ENCODE assay signal across 24 mouse cellular contexts in the genomic region with DNA sequence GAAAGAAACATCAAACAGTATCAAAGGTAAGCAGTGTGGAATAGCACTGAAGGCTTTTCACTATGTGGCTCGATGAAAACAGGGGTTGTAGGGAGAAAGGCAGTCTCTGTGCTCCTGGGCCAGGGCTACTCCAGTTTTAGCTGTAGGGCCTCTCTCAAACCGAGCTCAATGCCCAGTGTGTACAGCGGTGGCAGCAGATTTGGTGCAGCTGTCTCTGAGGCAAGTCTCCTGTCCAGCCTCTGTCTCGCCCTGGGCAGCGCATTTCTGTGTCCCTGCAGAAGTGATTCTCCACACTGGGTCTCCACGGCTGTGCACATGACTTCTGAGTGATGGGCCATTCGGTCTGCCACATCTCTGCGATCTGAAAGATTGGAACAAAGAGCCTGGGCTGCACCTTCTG. TPM values are rescaled to one million over a fixed set of nuclear protein-coding genes. Genes with fewer than 3 reads are reported as not detected.
A peak's percentile ranks its signal among the peaks of the same experiment; 100 is the strongest.
DNase-seq lines count a peak whose midpoint lies in the region; ATAC-seq and TF ChIP-seq lines count a peak whose summit lies in the region.
"Had no signal": no experiment of that assay in that cellular context is flagged by ENCODE, and none has a peak within 500 bp of the region (broad histone marks: within the 10 kb centered on the region; RNA-seq: fewer than 3 reads in every experiment).

No protein-coding gene starts in this region.

- no peak overlapping the region for H3K4me3 ChIP-seq in embryonic facial prominence, embryonic 11.5 days (ENCODE audit: low read depth, low read length)
- H3K4me3 ChIP-seq in embryonic facial prominence, embryonic 10.5 days, result no peak overlapping the region
- no peak overlapping the region for H3K4me3 ChIP-seq in lung, embryonic 14.5 days (ENCODE audit: low read depth, low read length)
- H3K4me3 ChIP-seq in midbrain, embryonic 14.5 days (replicated peaks; ENCODE audit: low read depth, low read length), result no peak overlapping the region
- no peak overlapping the region for H3K4me3 ChIP-seq in midbrain, embryonic 16.5 days (ENCODE audit: low read depth, low read length)
- H3K4me3 ChIP-seq: gastrocnemius, adult 2 months had no signal

- TF ChIP-seq CTCF in lung, embryonic 14.5 days (IDR thresholded peaks at IDR 0.05; ENCODE audit: low read depth), result no peak

- H3K9ac ChIP-seq in embryonic facial prominence, embryonic 11.5 days (replicated peaks; ENCODE audit: low read length), result 0 out of 2 replicates have a peak overlapping the region, but pooled peaks have one; percentile 18
- H3K9ac ChIP-seq in lung, embryonic 14.5 days, result no peak overlapping the region
- no peak overlapping the region for H3K9ac ChIP-seq in midbrain, embryonic 14.5 days (replicated peaks; ENCODE audit: low read length)
- H3K9ac ChIP-seq in midbrain, embryonic 16.5 days (ENCODE audit: low read depth, low read length), result no peak overlapping the region

- no peak for DNase-seq in embryonic facial prominence, embryonic 11.5 days (ENCODE audit: low spot score)
- no peak for DNase-seq in embryonic facial prominence, embryonic 10.5 days (ENCODE audit: low spot score)
- DNase-seq in lung, embryonic 14.5 days, result peak; percentile 74
- no peak for DNase-seq in lung, postnatal 25 days (ENCODE audit: low spot score)
- no peak for DNase-seq in midbrain, embryonic 14.5 days
- DNase-seq in ovary, postnatal 14 days (ENCODE audit: low spot score), result no peak
- DNase-seq: adrenal gland, postnatal 14 days; cerebellum, adult 8-10 months; gastrocnemius, adult 2 months; kidney, postnatal 36 days; layer of hippocampus, postnatal 36 days; right cerebral cortex, adult 18-20 months; right cerebral cortex, postnatal 4 days; thymus, postnatal 14 days had no signal

- no peak for ATAC-seq in embryonic facial prominence, embryonic 11.5 days (replicated peaks; ENCODE audit: insufficient number of reproducible peaks, low FRiP score, low TSS enrichment, low read depth)
- peak; percentile 83 for ATAC-seq in lung, embryonic 14.5 days (ENCODE audit: insufficient read depth)
- no peak for ATAC-seq in midbrain, embryonic 14.5 days (ENCODE audit: low FRiP score, low TSS enrichment)
- ATAC-seq in midbrain, embryonic 16.5 days, result no peak
- ATAC-seq: CD4-positive, CD25-positive, alpha-beta regulatory T cell, adult 4 months; hindbrain, embryonic 16.5 days; intestine, embryonic 16.5 days had no signal

- H3K4me1 ChIP-seq in embryonic facial prominence, embryonic 11.5 days (ENCODE audit: control insufficient read depth, insufficient read depth, low read length), result no peaks in the 10 kb centered on the region
- H3K4me1 ChIP-seq in embryonic facial prominence, embryonic 10.5 days, result no peaks in the 10 kb centered on the region
- no peaks in the 10 kb centered on the region for H3K4me1 ChIP-seq in lung, embryonic 14.5 days (ENCODE audit: insufficient read depth)
- H3K4me1 ChIP-seq in midbrain, embryonic 14.5 days (ENCODE audit: control insufficient read depth, insufficient read depth, low read length), result no peaks in the 10 kb centered on the region; the same call in 1 of the 2 replicates
- no peaks in the 10 kb centered on the region for H3K4me1 ChIP-seq in midbrain, embryonic 16.5 days (ENCODE audit: control insufficient read depth, insufficient read depth, low read length)

- no peak overlapping the region for H3K4me2 ChIP-seq in embryonic facial prominence, embryonic 11.5 days (ENCODE audit: low read depth, low read length)
- no peak overlapping the region for H3K4me2 ChIP-seq in lung, embryonic 14.5 days
- no peak overlapping the region for H3K4me2 ChIP-seq in midbrain, embryonic 14.5 days (ENCODE audit: low read length)
- H3K4me2 ChIP-seq in midbrain, embryonic 16.5 days (ENCODE audit: low read length), result no peak overlapping the region

- H3K36me3 ChIP-seq in embryonic facial prominence, embryonic 11.5 days (replicated peaks; ENCODE audit: control insufficient read depth, insufficient read depth, low read depth, low read length), result no peaks in the 10 kb centered on the region
- no peaks in the 10 kb centered on the region for H3K36me3 ChIP-seq in embryonic facial prominence, embryonic 10.5 days (replicated peaks)
- no peaks in the 10 kb centered on the region for H3K36me3 ChIP-seq in lung, embryonic 14.5 days (ENCODE audit: insufficient read depth)
- no peaks in the 10 kb centered on the region for H3K36me3 ChIP-seq in midbrain, embryonic 14.5 days (ENCODE audit: control insufficient read depth, insufficient read depth, low read length)
- H3K36me3 ChIP-seq in midbrain, embryonic 16.5 days (ENCODE audit: control insufficient read depth, insufficient read depth, low read length), result no peaks in the 10 kb centered on the region

- H3K27me3 ChIP-seq in embryonic facial prominence, embryonic 11.5 days (ENCODE audit: control insufficient read depth, insufficient read depth, low read length), result no peaks in the 10 kb centered on the region
- H3K27me3 ChIP-seq in embryonic facial prominence, embryonic 10.5 days (replicated peaks; ENCODE audit: low read depth, poor library complexity, severe bottlenecking), result peaks cover 8% of the 10 kb centered on the region; the same call in 1 of the 2 replicates
- H3K27me3 ChIP-seq in lung, embryonic 14.5 days (ENCODE audit: insufficient read depth, low read length), result no peaks in the 10 kb centered on the region
- no peaks in the 10 kb centered on the region for H3K27me3 ChIP-seq in midbrain, embryonic 14.5 days (ENCODE audit: control insufficient read depth, insufficient read depth, low read length)
- H3K27me3 ChIP-seq in midbrain, embryonic 16.5 days (ENCODE audit: control insufficient read depth, insufficient read depth, low read depth, low read length), result no peaks in the 10 kb centered on the region

- H3K27ac ChIP-seq in embryonic facial prominence, embryonic 11.5 days (replicated peaks; ENCODE audit: low read depth, low read length), result no peak overlapping the region
- H3K27ac ChIP-seq in embryonic facial prominence, embryonic 10.5 days (replicated peaks), result no peak overlapping the region
- H3K27ac ChIP-seq in lung, embryonic 14.5 days (ENCODE audit: low read depth), result no peak overlapping the region
- 0 out of 2 replicates have a peak overlapping the region, but pooled peaks have one; percentile 3 for H3K27ac ChIP-seq in midbrain, embryonic 14.5 days (replicated peaks; ENCODE audit: low read depth, low read length)
- H3K27ac ChIP-seq in midbrain, embryonic 16.5 days (ENCODE audit: low read length), result no peak overlapping the region
- H3K27ac ChIP-seq: gastrocnemius, adult 2 months had no signal

- 41% methylated on average over 8 of the region's 8 CpGs for WGBS in embryonic facial prominence, embryonic 11.5 days
- 43% methylated on average over 8 of the region's 8 CpGs for WGBS in embryonic facial prominence, embryonic 10.5 days
- 27% methylated on average over 8 of the region's 8 CpGs for WGBS in lung, embryonic 14.5 days
- 24% methylated on average over 8 of the region's 8 CpGs for WGBS in midbrain, embryonic 14.5 days
- WGBS in midbrain, embryonic 16.5 days, result 24% methylated on average over 8 of the region's 8 CpGs

- no peaks in the 10 kb centered on the region for H3K9me3 ChIP-seq in embryonic facial prominence, embryonic 11.5 days (replicated peaks; ENCODE audit: control insufficient read depth, low read length)
- H3K9me3 ChIP-seq in embryonic facial prominence, embryonic 10.5 days, result no peaks in the 10 kb centered on the region
- no peaks in the 10 kb centered on the region for H3K9me3 ChIP-seq in lung, embryonic 14.5 days (ENCODE audit: low read depth, low read length)
- no peaks in the 10 kb centered on the region for H3K9me3 ChIP-seq in midbrain, embryonic 14.5 days (ENCODE audit: control insufficient read depth, low read length)
- H3K9me3 ChIP-seq in midbrain, embryonic 16.5 days (replicated peaks; ENCODE audit: control insufficient read depth, low read length, poor library complexity, severe bottlenecking), result no peaks in the 10 kb centered on the region

RNA-seq across cellular contexts. Expression of a gene that starts 27.6 kb away (rescaled TPM):
- polyA plus RNA-seq in embryonic facial prominence, embryonic 11.5 days (2014; fragmentation: Nextera tagmentation; extraction: Ambion mirVana), result 2.1 and 3.8 TPM in 2 replicates
- 2.0 and 2.8 TPM in 2 replicates for polyA plus RNA-seq in embryonic facial prominence, embryonic 10.5 days (2016; fragmentation: Nextera tagmentation; extraction: Ambion mirVana)
- 0.09 TPM in 1 of 2 replicates, not detected in the other for polyA plus RNA-seq in lung, embryonic 14.5 days (2014; fragmentation: Nextera tagmentation; extraction: Ambion mirVana)
- 94.9 TPM in 2 replicates for polyA plus RNA-seq in midbrain, embryonic 14.5 days (2014; fragmentation: Nextera tagmentation; extraction: Ambion mirVana)
- polyA plus RNA-seq in midbrain, embryonic 16.5 days (2015; fragmentation: Nextera tagmentation; extraction: Ambion mirVana), result 60.0 and 76.6 TPM in 2 replicates
- polyA plus RNA-seq: CD4-positive, CD25-positive, alpha-beta regulatory T cell, adult 4 months; embryonic facial prominence, embryonic 14.5 days; heart, postnatal 0 days; intestine, embryonic 16.5 days; kidney, embryonic 14.5 days; liver, adult 2 months; liver, embryonic 16.5 days; stomach, embryonic 14.5 days had no signal

Comparison
In these comparisons a context has a peak if more than half of its experiments do, and no peak if none do; other contexts are left out.
1. RNA of a gene that starts 27.6 kb away (polyA plus RNA-seq): 94.9 TPM in midbrain, embryonic 14.5 days and 60.0 to 76.6 TPM in midbrain, embryonic 16.5 days; 2.0 to 2.8 TPM in embryonic facial prominence, embryonic 10.5 days, 2.1 to 3.8 TPM in embryonic facial prominence, embryonic 11.5 days and 0.09 TPM in lung, embryonic 14.5 days; every median in the first group is over 10 times any median in the second.